Mouse (Mus musculus) left cerebral cortex, adult 6 months (tissue): Measurements from ENCODE around the gene A730046J19Rik. TPM values are rescaled to one million over a fixed set of nuclear protein-coding genes. Genes with fewer than 3 reads are reported as not detected.

Experiments used
- long read RNA-seq, 2 experiments: library from polyadenylated mRNA; unstranded; transcript quantifications; one replicate each; pipeline ENCODE4 v2.0.0; 2019 to 2020
- polyA plus RNA-seq: library from polyadenylated mRNA; unstranded; fragments of <200 nt; fragmentation: Nextera tagmentation; gene quantifications from 2 replicates; pipeline ENCODE4 v1.2.3, GENCODE M21; 2021

A730046J19Rik gene
- polyA plus RNA-seq = 0.15 TPM in 1 of 2 replicates, not detected in the other
- long read RNA-seq, experiment 1 = 0 reads
- long read RNA-seq, experiment 2, partial matches to known transcripts = 1 of 1 reads
- long read RNA-seq, experiment 2, other reads (novel, unspliced or antisense) = 0 of 1 reads

DNA sequence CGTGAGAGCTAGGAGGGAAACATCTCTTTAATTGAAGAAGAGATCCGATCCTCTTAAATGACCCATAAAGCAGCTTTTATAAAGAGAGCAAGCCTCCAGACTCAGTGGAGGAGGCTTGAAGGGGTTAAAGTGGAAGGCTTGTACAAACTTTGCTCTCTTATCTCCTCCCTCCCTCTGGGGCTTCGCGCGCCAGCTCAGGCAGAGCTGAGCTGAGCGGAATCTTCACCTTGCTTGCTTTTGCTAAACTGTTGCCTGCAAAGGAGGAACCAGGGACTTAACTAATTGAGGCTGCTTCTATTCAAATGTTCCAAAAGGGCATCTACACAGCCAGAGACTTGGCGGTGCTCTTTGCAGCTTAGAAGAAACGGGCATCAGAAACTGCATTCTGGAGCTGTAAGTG lies at the start of gene A730046J19Rik:
Gene A730046J19Rik, plus strand, starts transcription at position 173 of the 400 bp plus-strand sequence.

Other genes starting within 250 kb of the A730046J19Rik start
- gene Dcx, start 220.4 kb upstream of the A730046J19Rik start, polyA plus RNA-seq = 2.0 and 2.3 TPM in 2 replicates
- 4.1 and 5.6 TPM in 2 replicates for gene Alg13, start 164.1 kb downstream of the A730046J19Rik start, polyA plus RNA-seq